Mouse (Mus musculus) ovary, postnatal 14 days (tissue): ENCODE data around the gene D13Ertd608e.
A peak's percentile ranks its signal among the peaks of the same experiment; 100 is the strongest.
"Not testable (repeated sequence)": the region's sequence is repeated elsewhere in the genome, so short reads cannot be mapped to it uniquely, and the experiment has no call there.

Experiments
- DNase-seq: peaks from one replicate; pipeline ENCODE4 v3.0.0; 2022; ENCODE audit warnings: low spot score

Gene D13Ertd608e

GRCm38 (mm10) chr13:119835320-119836056 lies at the start of gene D13Ertd608e:
D13Ertd608e (plus strand) TSS chr13:119836006.
- peak; percentile 15 for DNase-seq

GRCm38 (mm10) chr13:119789851-119790717 lies 45.7 kb upstream of the D13Ertd608e start:
- DNase-seq, result peak; percentile 24

GRCm38 (mm10) chr13:119790761-119791579 lies 44.8 kb upstream of the D13Ertd608e start, which contains the start of gene Zfp131:
Zfp131 (minus strand) TSS chr13:119790889.
- DNase-seq, result peak; percentile 88

- no peak for DNase-seq
These were observed 44.1 kb upstream of the D13Ertd608e start for GRCm38 (mm10) chr13:119791580-119792135.

- no peak for DNase-seq
These were observed 42.9 kb upstream of the D13Ertd608e start for GRCm38 (mm10) chr13:119792791-119793404.

DNA sequence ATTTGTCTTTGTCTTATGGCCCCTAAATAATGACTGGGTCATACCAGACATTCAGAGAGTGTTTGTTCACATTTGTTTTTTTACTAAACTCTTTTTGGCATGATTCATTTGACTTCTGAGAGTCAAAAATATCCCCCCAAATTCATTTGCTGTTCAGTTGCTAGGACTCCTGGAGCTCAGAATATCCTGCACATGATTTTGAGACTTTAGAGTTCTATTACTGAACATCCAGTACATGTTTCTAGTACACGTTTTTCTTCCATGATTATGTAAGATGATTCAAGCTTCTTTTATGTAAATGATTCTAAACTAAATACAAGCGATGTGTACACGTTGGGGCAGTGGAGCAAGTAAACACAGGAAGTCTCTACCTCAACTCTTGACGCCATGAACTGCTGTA lies 38.1 kb upstream of the D13Ertd608e start:
- no peak for DNase-seq

- DNase-seq, result no peak
These were observed 26.9 kb upstream of the D13Ertd608e start for GRCm38 (mm10) chr13:119808937-119809336.

GRCm38 (mm10) chr13:119810031-119810430 lies 25.8 kb upstream of the D13Ertd608e start:
- DNase-seq, result no peak

GRCm38 (mm10) chr13:119816798-119817197 lies 19.0 kb upstream of the D13Ertd608e start:
- DNase-seq, result no peak

- DNase-seq, result no peak
These were observed 18.1 kb upstream of the D13Ertd608e start for GRCm38 (mm10) chr13:119817579-119818206.

DNA sequence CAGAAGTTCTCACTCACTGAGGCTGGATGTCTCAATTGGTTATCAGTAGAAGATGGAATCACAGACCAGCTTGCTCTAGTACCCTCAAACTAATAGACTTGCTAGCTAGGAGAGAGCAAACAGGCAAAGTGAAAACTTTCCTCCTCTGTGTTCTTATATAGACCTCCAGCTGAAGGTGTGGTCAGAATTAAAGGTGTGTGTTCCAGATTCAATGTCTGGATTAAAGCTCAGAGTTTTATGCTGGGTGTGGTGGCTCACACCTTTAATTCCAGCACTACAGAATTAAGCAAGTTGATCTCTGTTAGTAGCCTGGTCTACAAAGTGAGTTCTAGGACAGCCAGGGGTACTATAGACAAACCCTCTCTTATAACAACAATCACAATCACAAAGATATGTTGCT lies 5.7 kb upstream of the D13Ertd608e start, which contains the start of gene AF067063:
TSS of gene AF067063 (minus strand) at position 101 of the 400 bp plus-strand sequence.
- DNase-seq, result not testable (repeated sequence)

DNA sequence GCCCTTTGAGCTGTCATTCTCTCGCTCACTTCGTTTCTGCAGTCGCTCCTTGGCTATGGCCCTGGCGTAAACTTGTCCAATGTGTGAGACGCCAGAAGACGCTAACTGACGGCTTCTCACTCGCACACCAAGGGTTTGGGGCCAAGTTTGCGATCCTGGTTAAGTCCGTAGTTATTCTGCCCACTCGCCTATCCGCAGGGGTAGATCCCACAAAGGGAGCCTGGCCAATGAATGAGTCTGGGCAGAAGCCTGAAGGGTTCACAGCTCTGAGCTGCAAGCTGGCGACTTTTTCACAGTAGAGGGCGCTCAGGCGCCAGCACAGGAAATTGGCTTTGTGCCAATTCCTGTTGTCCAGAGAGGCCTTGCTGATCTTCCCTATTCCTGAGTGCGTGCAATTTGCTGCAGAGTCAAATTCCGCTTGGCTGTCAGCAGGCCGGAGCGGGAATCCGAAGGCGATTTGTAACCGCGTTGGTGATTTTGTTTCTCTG lies 562 bp downstream of the D13Ertd608e start:
- not testable (repeated sequence) for DNase-seq

- DNase-seq, result not testable (repeated sequence)
These were observed 2.0 kb downstream of the D13Ertd608e start for GRCm38 (mm10) chr13:119837719-119838337.

GRCm38 (mm10) chr13:119839982-119840381 lies 4.2 kb downstream of the D13Ertd608e start:
- not testable (repeated sequence) for DNase-seq

DNA sequence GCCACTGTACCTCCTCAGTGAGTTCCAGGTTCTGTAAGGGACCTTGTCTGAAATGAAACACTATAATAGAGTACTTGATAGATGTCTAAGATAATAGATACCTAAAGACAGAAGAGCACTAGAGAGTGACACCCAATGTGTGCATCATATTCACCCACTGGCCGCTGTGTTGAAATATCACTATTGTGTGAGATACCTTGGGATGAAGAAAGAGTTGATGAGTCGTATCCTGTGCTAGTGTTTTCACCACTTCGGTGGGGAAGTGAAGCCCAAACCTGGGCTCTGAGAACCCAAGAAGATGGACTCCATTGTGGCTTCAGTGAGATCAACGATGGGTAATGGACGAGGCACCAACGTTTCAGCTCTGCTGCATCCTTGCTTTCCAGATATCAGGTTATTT lies 26.6 kb downstream of the D13Ertd608e start:
- not testable (repeated sequence) for DNase-seq

DNA sequence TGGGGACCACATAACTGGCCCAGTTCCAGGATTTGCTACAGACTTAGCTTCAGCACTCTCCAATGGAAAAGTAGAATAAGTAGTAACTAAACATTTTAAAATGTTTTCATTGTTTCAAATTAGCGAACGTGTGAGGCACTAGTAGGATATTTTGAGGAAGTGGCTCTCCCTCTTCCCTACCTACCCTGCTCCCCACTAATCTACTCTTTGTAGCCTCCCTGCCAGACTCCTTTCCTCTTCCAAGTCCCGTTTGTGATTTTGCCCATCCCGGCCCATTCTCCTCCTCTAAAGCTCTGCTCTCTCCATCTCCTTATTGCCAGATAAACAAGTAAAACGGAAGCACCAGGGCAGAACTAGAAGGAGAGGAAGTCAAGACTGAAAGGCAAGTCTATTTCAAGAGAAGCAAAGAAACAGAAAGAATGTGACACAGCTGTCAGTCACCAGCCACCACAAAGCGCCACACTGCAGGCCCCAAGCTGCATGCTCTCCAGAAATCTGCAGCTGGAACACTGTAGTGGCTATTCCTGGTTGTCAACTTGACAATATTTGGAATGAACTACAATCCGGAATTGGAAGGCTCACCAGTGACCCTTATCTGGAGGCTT lies 28.7 kb downstream of the D13Ertd608e start:
- DNase-seq, result not testable (repeated sequence)

DNA sequence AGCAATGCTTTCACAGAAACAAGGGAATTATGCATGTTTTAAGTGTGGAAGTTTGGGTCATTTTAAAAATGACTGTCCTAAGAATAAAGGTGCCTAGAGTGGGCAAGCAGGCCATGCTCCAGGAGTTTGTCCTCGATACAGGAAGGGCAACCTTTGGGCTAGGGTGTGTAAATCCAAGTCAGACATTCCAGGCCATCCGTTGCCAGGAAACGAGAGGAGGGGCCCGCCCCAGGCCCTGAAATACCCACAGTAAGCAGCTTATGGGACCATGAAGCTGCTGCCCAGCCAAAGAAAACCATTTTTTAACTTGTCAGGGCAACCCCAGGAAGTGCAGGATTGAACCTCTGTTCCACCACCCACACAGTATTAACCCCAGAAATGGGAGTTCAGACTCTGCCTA lies 51.1 kb downstream of the D13Ertd608e start:
- not testable (repeated sequence) for DNase-seq

DNA sequence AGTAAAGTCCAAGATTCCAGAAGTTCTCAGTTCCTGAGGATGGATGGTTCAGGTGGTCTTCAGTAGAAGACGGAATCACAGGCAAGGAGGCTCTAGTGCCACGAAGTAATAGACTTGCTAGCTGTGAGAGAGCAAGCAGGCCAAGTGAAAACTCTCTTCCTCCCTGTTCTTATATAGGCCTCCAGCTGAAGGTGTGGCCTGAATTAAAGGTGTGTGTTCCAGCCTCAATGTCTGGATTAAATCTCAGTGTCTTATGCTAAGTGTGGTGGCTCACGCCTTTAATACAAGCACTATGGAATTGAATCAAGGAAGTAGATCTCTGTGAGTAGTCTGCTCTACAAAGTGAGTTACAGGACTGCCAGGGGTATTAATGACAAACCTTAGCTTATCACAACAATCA lies 58.9 kb downstream of the D13Ertd608e start, which contains the start of gene Tcstv1:
TSS of gene Tcstv1 (minus strand) at position 101 of the 400 bp plus-strand sequence.
- DNase-seq, result not testable (repeated sequence)
